Mouse (Mus musculus): ENCODE results near the gene Olfr373. TPM values are rescaled to one million over a fixed set of nuclear protein-coding genes. Genes with fewer than 3 reads are reported as not detected.

Olfr373 gene
- total RNA-seq, 4 experiments from 2014 or later = not detected

DNA sequence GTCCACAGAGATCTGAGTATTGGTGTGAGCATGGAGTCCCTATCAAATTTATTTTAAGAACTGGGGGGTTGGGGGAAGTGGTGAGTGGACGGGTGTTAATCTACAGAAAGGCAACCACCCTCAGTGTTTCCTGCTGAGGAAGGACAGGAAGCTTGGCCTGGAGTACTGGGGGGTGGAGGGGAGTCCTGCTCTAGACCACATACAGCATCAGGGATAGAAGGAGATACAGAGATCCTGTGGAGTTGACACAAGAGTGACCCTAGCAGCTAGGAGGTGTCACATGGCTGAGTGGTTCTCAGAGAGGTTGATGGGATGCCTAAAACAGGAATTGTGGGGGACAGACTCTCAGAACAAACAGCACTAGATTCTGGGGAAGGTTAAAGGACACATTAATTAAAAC is 50.5 kb downstream of the Olfr373 start:
- DNase-seq (ENCODE audit: low spot score) = no peak

DNA sequence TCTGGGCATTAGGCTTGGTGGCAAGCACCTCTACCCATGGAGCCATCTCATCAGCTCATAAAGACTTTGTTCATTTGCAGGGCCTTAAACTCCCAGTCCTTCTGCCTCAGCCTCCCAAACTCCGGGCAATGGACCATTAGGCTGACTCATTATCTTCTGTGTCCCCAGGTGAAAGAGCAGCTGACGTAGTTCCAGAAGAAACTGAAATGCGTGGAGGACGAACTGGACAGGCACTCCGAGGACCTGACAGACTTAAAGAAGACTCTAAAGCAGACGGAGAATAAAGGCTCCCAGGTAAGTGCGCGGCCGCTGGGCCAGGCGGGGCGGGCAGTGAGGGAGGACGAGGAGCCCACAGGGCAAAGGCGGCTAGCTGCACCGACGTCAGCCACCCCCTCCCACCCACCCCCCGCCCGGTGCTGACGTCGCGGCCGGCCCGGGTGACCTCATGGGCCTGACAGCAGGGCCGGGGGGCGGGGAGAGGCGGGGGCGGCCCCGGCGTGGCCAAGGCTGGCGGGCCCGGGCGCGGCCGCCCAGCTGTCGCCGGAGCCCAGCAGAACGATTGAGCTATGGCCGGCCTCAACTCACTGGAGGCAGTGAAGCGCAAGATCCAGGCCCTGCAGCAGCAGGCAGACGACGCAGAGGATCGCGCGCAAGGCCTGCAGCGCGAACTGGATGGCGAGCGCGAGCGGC is 51.9 kb downstream of the Olfr373 start, which contains the start of gene Tpm4:
Gene Tpm4 (plus strand): TSS at position 220 of the 690 bp plus-strand sequence.
- peak; percentile 61 for DNase-seq (ENCODE audit: low spot score)

DNA sequence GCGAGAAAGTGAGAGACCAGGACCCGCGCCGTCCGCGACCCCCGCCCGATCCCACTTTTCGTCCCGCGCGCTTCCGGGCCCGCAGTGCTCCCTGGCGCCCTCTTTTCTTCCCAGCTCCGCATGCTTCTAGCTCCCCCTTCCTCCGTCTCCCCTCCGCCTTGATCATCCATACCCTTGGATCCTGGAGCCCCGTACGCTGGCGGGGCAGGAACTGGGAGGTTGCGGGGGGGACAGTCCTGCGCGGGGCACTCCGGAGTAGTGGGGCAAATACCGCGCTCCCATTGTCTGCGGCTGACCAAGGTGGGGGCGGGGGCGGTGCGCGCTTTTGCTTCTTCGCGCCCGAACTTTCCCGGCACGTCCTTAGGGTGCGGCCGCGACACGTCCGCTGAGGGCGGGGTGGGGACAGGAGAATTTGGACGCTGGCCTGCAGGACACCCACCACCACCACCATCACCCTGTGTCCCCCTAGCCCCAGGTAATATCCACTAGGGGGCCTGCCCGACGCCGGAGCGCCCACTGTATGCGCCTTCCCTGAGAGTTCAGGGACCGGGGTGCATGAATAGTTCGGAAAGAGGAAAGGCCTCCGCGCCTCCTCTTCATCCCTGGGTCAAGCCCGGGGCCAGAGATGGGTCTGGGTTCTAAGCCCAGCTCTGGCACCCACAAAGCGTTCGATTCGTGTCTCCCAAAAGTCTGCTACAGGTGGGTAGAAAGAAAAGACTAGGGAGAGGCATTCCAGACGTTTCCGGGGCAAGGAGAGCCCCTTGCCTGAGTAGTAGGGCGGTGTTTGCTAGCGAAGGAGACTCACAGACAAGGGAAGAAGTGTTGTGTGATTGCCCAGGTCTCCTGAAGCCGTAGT is 52.7 kb downstream of the Olfr373 start:
- DNase-seq (ENCODE audit: low spot score) = peak; percentile 40

DNA sequence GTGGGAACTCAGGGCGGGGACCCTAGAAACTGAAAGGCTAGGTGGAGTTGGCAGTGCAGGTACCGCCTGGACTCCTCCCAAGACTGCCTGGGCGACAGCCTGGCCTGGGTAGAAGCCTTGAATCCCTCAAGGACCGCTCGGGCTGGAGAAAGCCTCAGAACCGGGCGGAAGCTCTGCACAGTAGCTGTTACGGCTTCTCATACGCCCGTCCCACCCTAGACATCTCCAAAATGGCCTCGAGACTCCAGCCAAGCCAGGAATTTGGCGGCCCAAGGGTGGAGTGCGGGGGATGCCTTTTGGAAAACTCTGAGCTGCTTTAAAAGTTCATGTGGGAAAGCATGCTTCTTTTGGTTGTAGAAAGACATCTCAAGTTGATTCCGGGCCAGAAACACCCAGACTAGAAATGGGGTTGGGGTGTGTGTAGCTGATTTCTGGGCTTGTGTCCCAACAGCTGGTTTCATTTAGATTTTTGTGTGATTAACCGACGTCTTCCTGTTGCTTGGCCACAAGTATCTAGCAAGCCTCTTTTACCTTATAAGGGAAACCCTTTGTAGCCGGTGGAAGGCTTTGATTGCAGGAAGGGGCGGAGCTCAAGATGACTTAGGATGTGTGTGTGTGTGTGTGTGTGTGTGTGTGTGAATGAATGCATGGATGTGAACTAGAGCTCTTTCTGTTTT is 53.5 kb downstream of the Olfr373 start:
- peak; percentile 91 for DNase-seq (ENCODE audit: low spot score)

DNA sequence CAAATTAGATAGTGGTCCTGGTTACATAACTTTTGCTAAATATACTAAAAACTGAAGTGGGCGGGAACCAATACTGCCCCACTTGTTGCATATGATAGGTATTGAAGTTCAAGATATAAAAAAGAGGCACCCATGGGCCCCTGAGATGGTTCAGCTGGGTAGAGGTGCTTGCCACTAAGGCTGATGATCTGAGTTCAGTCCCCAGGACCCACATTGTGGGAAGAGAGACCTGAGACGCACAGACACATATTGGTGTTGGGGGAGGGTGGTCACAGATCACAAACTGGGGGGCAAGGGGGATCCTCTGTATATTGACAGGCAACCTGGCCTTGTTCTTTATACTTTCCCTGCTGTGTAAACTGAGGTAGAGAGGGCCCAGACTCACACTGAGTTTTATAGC is 54.5 kb downstream of the Olfr373 start:
- DNase-seq (ENCODE audit: low spot score) = no peak

DNA sequence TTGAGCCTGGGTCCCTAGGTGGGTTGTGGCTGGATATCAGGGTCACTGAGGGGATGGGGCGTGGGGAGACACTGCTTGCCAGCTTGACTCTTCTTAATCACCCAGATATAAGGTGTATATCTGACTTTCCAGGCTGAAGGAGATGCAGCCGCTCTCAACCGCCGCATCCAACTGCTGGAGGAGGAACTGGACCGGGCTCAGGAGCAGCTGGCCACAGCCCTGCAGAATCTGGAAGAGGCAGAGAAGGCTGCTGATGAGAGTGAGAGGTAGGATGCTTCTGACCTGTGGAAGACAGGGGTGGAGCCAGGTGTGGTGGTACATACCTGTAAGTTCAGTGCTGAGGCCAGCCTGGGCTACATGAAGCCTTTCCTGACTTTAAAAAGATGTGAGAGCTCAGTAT is 55.5 kb downstream of the Olfr373 start:
- no peak for DNase-seq (ENCODE audit: low spot score)

DNA sequence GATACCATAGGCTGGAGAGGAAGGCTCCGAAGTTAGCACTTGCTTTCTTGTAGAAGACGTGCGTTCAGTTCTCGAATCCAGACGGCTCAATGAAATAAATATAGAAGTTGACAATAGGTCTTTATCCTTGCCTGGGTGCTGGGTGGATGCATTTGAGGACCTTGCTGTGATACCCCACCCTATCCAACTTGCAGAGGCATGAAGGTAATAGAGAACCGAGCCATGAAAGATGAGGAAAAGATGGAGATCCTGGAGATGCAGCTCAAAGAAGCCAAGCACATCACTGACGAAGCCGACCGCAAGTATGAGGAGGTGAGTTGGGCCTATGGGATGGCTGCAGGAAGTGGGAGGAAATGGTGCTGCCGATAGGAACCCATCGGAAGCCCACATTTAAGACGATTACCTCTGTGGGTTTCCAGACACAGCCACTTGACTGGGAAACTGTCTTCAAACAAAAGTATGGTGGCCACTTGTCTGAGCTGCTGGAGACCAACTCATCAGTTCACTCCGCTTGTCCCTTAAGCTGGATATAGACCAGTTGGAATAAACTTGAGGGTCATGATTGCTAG is 60.4 kb downstream of the Olfr373 start:
- no peak for DNase-seq (ENCODE audit: low spot score)

DNA sequence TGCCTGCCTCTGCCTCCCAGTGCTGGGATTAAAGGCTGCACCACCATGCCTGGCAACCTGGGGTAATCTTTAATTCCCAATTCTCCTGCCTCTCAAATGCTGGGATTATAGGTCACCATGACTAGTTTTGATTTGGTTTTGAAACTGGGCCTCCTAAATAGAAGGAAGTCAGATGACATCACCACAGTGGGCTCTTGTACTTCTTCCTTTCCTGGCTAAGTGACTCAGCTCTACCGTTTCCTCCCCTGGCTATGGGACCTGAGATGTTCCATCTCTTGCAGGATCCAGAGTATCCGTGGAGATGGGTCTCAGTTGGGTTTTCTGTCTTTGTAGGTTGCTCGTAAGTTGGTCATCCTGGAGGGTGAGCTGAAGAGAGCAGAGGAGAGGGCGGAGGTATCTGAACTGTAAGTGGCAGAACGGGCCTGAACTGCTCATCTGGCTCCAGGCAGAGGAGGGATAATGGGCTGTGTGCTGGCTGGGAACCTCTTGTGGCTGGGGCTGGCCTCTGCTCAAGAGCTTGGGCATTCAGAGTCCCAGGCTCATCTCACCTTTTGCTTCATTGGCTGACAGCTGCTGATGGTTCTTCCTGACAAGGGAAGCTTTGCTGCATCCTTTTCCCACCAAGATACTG is 61.5 kb downstream of the Olfr373 start:
- no peak for DNase-seq (ENCODE audit: low spot score)

DNA sequence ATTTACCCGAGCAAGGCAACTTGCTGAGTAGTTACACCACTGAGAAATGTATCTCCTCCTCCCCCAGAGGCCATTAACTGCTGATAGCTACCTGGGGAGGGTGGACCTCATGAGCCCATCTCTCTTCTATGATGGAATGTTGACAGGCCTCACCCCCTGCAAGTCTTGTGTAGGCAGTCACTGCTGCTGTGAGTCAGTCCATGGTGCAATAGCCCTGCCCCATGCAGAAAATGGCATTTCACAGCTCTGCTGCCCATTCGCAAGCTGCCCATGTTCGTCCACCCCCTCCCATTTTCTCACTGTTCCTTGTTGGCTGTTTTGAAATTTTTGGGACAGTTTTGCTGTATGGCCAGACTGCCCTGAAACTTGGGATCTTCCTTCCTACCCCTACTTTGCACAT is 62.5 kb downstream of the Olfr373 start:
- DNase-seq (ENCODE audit: low spot score) = no peak

DNA sequence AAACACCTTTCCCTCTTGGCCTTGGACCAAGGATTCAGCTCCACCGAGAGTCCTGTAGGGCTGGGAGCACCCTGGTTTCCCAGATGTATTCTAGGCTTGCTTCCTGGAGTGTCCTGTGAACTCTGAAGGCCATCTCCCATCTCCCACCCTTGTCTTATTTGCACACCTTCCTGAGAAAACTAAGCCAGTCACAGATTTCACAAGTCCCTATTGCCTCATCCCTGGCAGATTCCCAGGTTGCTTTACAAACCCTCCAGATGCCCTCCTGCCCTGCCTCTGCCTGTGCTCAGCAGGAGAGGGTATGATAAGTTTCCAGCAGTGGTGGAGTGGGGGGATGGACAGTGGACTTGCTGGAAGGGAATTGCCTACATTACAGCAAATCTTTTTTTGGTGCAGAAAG is 63.1 kb downstream of the Olfr373 start:
- DNase-seq (ENCODE audit: low spot score) = no peak

DNA sequence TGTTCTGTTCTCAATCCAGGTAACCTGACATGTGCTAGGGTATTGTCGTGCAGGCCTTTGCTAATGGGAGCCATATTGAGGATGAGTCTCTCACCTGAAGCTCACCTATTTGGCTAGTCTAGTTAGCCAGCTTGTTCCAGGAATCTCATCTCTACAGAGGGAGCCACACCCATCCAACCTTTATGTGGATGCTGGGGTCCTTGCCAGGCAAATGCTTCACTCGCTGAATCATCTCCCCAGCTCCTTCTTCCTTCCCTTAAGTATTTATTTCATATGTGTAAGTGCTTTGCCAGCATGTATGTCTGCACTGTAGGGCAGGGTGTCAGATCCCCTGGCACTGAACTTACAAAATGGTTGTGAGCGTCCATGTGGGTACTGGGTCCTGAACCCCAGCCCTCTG is 63.6 kb downstream of the Olfr373 start:
- no peak for DNase-seq (ENCODE audit: low spot score)

DNA sequence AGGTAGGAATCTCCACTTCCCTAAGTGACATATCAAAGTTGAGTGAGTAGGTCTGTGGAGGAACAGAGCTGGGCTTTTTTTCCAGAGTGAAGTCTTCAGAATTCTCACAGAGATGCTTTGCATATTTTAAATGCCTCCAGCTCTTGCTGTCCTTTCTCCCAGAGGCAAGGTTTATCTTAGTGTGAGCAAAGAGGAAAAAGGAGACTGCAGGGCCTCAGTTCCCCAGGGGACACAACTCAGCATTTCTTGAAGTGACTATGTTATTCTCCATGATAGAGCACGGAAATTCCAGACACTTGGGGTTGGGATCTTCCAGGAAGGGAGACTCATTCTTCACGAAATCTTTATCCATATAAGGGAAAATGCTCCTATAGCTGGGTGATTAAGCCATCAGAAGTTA is 64.3 kb downstream of the Olfr373 start:
- no peak for DNase-seq (ENCODE audit: low spot score)

DNA sequence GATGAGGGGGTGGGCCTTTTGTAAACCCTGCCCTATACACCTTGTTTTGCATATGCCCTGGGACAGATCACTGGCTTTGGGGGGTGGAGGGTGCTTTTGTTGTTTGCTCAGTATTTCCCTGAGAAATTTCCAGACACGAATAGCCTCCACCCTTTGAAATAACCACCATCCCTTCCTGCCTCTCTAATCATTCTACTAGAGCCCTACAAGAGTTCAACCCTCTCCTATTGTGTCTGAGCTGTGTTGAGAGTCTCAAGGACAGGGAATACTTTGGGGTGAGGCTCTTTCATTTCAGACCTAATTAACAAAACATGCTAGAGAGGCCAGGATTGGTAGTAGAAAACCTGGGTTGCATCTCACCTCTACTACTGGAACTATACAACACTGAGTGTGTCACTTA is 66.1 kb downstream of the Olfr373 start:
- DNase-seq (ENCODE audit: low spot score) = no peak

DNA sequence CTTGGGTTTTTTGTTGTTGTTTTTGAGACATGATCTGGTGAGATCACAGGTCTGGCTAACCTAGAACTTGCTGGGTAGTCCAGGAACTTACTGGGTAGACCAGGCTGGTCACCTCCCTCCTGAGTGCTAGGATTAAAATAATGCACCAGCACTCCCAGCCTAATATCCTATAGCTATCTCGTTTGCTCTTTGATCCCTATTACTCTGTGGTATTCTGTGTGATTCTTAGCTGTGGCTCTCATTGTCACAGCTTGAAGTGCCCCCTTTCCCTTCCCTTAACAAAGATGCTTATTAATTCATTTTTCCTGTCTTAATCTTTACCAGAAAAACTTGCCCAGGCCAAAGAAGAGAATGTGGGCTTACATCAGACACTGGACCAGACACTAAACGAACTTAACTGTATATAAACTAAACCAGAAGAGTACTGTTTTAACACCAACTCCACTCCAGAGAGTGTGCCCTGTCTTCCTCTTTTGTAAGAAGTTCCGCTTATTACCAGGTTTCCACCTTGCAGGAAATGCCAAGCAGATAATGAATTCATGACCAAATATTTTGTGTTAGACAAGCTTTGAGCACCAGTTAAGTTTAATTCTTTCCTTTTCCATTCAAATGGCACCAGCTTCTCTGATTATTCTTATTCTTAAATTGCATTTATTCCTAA is 68.6 kb downstream of the Olfr373 start:
- DNase-seq (ENCODE audit: low spot score) = no peak

Other genes starting within 250 kb of the Olfr373 start
- 1 to 10 TPM; 5.0 to 8.7 (median 5.8) TPM for gene Zfp709, start 201.2 kb upstream of the Olfr373 start, total RNA-seq (2022)
- 1 to 10 TPM; 2.7 to 3.3 (median 3.0) TPM for gene Zfp882, start 174.6 kb upstream of the Olfr373 start, total RNA-seq (2022)
- 10 to 100 TPM; 22.4 to 27.8 (median 22.9) TPM for gene Zfp617, start 174.5 kb upstream of the Olfr373 start, total RNA-seq (2022)
- 1 to 10 TPM; 5.4 to 7.5 (median 7.0) TPM for gene Zfp961, start 132.1 kb upstream of the Olfr373 start, total RNA-seq (2022)
- gene Cyp4f18, start 73.6 kb upstream of the Olfr373 start, total RNA-seq (2022) = 1 to 10 TPM in 2 of 4 experiments, under 1 TPM in 2; 0.25 to 1.2 (median 0.84) TPM
- gene Olfr372, start 42.0 kb upstream of the Olfr373 start, total RNA-seq (2022) = not detected
- gene Olfr374, start 23.9 kb downstream of the Olfr373 start, total RNA-seq (2022) = not detected
- gene Tpm4, start 51.8 kb downstream of the Olfr373 start, total RNA-seq (2022) = 100 to 1,000 TPM in 1 of 4 experiments, 10 to 100 TPM in 3; 58.6 to 106 (median 81.9) TPM
- 10 to 100 TPM; 14.6 to 25.3 (median 19.5) TPM for gene Rab8a, start 78.0 kb downstream of the Olfr373 start, total RNA-seq (2022)
- gene Hsh2d, start 106.5 kb downstream of the Olfr373 start, total RNA-seq (2022) = not detected
- 1 to 10 TPM in 3 of 4 experiments, under 1 TPM in 1; 0.90 to 3.5 (median 2.2) TPM for gene Cib3, start 129.7 kb downstream of the Olfr373 start, total RNA-seq (2022)
- gene Gm11034, start 130.5 kb downstream of the Olfr373 start, total RNA-seq (2022) = not detected
- gene Fam32a, start 136.6 kb downstream of the Olfr373 start, total RNA-seq (2022) = 10 to 100 TPM; 18.4 to 23.2 (median 21.9) TPM
- gene Ap1m1, start 156.8 kb downstream of the Olfr373 start, total RNA-seq (2022) = 10 to 100 TPM; 42.0 to 48.4 (median 43.4) TPM
- 1 to 10 TPM; 5.4 to 8.3 (median 7.5) TPM for gene Gm10282, start 222.1 kb downstream of the Olfr373 start, total RNA-seq (2022)
- gene Klf2, start 235.9 kb downstream of the Olfr373 start, total RNA-seq (2022) = 10 to 100 TPM; 40.3 to 74.6 (median 52.7) TPM